Mouse (Mus musculus): ENCODE data around the gene Krtap2-4. TPM values are rescaled to one million over a fixed set of nuclear protein-coding genes. Genes with fewer than 3 reads are reported as not detected.
"Not testable (repeated sequence)": the region's sequence is repeated elsewhere in the genome, so short reads cannot be mapped to it uniquely, and the experiment has no call there.

Krtap2-4 gene
- polyA plus RNA-seq, 1 experiment from 2014 or later: not detected

DNA sequence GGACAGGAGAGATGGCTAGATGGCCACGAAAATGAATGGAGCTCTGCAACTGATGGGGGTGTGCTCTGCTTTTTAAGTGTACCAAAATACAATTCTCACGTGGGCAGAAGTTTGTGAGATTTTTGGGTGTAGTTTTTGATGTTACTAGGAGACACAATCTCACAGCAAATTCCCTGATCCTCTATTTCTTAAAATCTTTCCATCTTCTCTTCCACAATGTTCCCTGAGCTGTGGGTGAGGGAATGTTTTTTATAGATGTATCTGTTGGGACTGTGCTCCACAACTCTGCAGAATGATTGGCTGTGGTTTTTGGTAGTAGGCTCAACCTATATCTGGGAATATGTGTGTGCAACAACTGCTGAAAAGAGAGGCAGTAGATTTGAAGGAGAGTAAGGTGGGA lies 18.6 kb upstream of the Krtap2-4 start:
- H3K27ac ChIP-seq: no peak overlapping the region
- H3K27me3 ChIP-seq (replicated peaks): no peaks in the 10 kb centered on the region
- ATAC-seq (ENCODE audit: insufficient read depth, low FRiP score, low read depth): no peak
- no peaks in the 10 kb centered on the region for H3K9me3 ChIP-seq
- H3K4me3 ChIP-seq (replicated peaks): no peak overlapping the region
- no peaks in the 10 kb centered on the region for H3K36me3 ChIP-seq
- 0 out of 2 replicates have a peak, but pooled peaks cover 3% of the 10 kb centered on the region for H3K4me1 ChIP-seq
- 62% methylated on average over 2 of the region's 2 CpGs for WGBS
- H3K4me2 ChIP-seq: no peak overlapping the region
- no peak overlapping the region for H3K9ac ChIP-seq

GRCm38 (mm10) chr11:99630890-99631289 lies 16.2 kb upstream of the Krtap2-4 start:
- Histone ChIP-seq H3K4me3 (replicated peaks) (no peak overlapping the region), H3K27ac (no peak overlapping the region), H3K36me3 (no peaks in the 10 kb centered on the region), H3K4me2 (no peak overlapping the region), H3K9me3 (no peaks in the 10 kb centered on the region), H3K27me3 (replicated peaks) (no peaks in the 10 kb centered on the region), H3K4me1 (0 out of 2 replicates have a peak, but pooled peaks cover 3% of the 10 kb centered on the region), H3K9ac (no peak overlapping the region)
- ATAC-seq (ENCODE audit: insufficient read depth, low FRiP score, low read depth): no peak
- WGBS: 48% methylated on average over 3 of the region's 3 CpGs

DNA sequence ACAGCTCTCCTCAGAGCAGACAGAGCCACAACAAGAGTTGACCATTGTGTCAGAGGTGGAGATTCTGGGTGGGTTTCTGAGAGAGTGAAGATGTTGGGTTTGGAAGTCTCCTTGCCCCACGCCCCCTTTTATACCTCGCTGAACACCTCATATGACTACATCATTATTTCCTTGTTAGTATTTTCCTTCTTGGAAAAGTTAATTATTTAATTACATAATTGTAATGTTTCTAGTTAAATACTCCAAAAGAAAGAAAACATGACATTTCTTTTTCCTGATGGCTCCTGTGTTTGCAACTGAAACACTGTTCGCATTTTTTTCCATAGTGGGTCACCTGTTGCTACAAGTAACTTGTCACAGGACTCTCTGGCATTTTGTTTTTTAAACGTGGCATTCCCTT lies 13.5 kb upstream of the Krtap2-4 start, which contains the start of gene Krtap4-1:
Gene Krtap4-1, minus strand, starts transcription at position 101 of the 400 bp plus-strand sequence.
- Histone ChIP-seq H3K4me1 (0 out of 2 replicates have a peak, but pooled peaks cover 3% of the 10 kb centered on the region), H3K27ac (no peak within 1 kb of the TSS), H3K9ac (no peak within 1 kb of the TSS), H3K36me3 (no peaks in the 10 kb centered on the region), H3K27me3 (replicated peaks) (no peaks in the 10 kb centered on the region), H3K9me3 (no peaks in the 10 kb centered on the region), H3K4me2 (no peak within 1 kb of the TSS), H3K4me3 (replicated peaks) (no peak within 1 kb of the TSS)
- ATAC-seq (ENCODE audit: insufficient read depth, low FRiP score, low read depth): no peak
- 78% methylated on average over 4 of the region's 4 CpGs for WGBS

GRCm38 (mm10) chr11:99620335-99620734 lies 5.7 kb upstream of the Krtap2-4 start, which contains the start of gene Gm11562:
Gene Gm11562 (minus strand): TSS chr11:99620435.
- Histone ChIP-seq H3K27ac (no peak within 1 kb of the TSS), H3K4me3 (replicated peaks) (no peak within 1 kb of the TSS), H3K27me3 (replicated peaks) (no peaks in the 10 kb centered on the region), H3K4me1 (no peaks in the 10 kb centered on the region), H3K9me3 (no peaks in the 10 kb centered on the region), H3K36me3 (no peaks in the 10 kb centered on the region), H3K4me2 (no peak within 1 kb of the TSS), H3K9ac (no peak within 1 kb of the TSS)
- WGBS: 73% methylated on average over 2 of the region's 2 CpGs
- no peak for ATAC-seq (ENCODE audit: insufficient read depth, low FRiP score, low read depth)

DNA sequence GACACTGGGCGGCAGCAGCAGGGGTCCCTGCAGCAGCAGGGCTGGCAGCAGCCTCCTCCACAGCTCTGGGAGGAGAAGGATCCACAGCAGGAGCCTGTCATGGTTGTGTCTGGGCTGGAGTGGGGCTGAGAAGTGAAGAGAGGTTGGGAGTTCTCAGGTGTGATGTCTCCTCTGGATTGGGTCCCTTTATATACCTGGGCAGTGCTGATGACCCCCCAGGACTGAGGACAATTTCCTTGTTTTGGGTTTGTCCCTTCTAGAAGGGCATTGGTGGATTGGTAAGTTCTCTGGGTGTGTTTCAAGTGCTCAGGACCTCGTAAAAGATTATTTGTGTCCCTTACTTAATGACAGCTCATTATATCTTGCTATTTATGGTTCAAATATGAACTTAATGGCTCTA lies 4.6 kb downstream of the Krtap2-4 start, which contains the start of gene Gm11937:
Gene Gm11937, minus strand, starts transcription at position 101 of the 400 bp plus-strand sequence.
- H3K27me3 ChIP-seq (replicated peaks); H3K27ac ChIP-seq; H3K36me3 ChIP-seq; H3K9ac ChIP-seq; H3K9me3 ChIP-seq; H3K4me1 ChIP-seq; ATAC-seq (ENCODE audit: insufficient read depth, low FRiP score, low read depth); H3K4me2 ChIP-seq; H3K4me3 ChIP-seq (replicated peaks): not testable (repeated sequence)
- WGBS: 63% methylated on average over 1 of the region's 2 CpGs

DNA sequence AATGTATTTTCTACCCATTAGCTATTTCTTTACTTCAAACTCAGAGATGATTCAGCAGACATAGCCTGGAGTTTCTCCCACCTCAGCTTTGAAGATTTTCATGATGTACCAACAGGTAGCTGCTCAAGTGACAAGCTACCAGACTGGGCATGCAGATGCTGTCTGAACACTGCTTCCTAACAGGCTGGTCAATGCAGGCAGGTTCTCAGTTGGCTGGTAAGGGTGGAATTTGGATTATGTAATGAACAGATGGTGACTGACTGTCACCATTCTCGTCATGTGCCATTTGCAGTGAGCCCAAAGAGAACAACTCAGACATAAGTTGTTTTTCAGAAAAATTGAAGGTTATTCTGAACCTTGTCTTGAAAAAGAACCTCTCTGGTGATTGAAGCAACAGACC lies 5.5 kb downstream of the Krtap2-4 start:
- no peak overlapping the region for H3K27ac ChIP-seq
- ATAC-seq (ENCODE audit: insufficient read depth, low FRiP score, low read depth): no peak
- H3K27me3 ChIP-seq (replicated peaks): no peaks in the 10 kb centered on the region
- no peaks in the 10 kb centered on the region for H3K36me3 ChIP-seq
- no peaks in the 10 kb centered on the region for H3K4me1 ChIP-seq
- H3K9ac ChIP-seq: no peak overlapping the region
- H3K4me2 ChIP-seq: no peak overlapping the region
- 63% methylated on average over 1 of the region's 1 CpGs for WGBS
- H3K9me3 ChIP-seq: no peaks in the 10 kb centered on the region
- H3K4me3 ChIP-seq (replicated peaks): no peak overlapping the region

DNA sequence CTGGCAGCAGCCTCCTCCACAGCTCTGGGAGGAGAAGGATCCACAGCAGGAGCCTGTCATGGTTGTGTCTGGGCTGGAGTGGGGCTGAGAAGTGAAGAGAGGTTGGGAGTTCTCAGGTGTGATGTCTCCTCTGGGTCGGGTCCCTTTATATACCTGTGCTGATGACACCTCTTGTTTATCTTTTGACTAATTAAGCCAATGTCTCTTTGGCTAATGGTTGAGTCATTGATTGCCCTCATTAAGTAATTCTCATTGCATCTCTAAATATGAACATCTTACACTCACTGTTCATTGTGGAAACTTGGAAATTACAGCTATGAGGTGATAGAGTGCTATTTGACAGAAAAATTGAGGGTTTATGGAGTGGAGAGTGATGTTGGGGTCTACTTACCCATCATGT lies 11.4 kb downstream of the Krtap2-4 start, which contains the start of gene Gm11938:
Gene Gm11938, minus strand, starts transcription at position 101 of the 400 bp plus-strand sequence.
- not testable (repeated sequence) for H3K27ac ChIP-seq; H3K4me1 ChIP-seq; H3K9me3 ChIP-seq; H3K36me3 ChIP-seq; H3K4me2 ChIP-seq; H3K4me3 ChIP-seq (replicated peaks); H3K9ac ChIP-seq; ATAC-seq (ENCODE audit: insufficient read depth, low FRiP score, low read depth); H3K27me3 ChIP-seq (replicated peaks)
- 48% methylated on average over 1 of the region's 1 CpGs for WGBS

DNA sequence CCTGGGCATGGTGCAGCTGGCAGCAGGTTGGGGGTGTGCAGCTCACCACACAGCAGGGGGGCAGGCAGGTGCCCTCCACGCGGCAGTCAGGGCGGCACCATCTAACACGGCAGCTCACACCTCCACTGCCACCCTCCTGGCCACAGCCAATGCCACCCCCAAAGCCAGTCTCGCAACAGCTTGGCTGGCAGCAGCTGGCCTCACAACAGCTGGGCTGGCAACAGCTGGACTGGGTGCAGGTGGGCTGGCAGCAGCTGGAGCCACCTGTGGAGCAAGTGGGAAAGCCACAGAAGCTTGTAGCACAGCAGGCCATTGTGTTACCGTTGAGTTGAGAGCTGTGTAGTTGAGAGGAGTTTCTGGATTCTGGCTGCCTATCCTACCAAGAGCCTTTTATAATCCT lies 16.9 kb downstream of the Krtap2-4 start, which contains the start of gene Krtap9-3:
Gene Krtap9-3, minus strand, starts transcription at position 364 of the 400 bp plus-strand sequence.
- WGBS: 72% methylated on average over 6 of the region's 6 CpGs

DNA sequence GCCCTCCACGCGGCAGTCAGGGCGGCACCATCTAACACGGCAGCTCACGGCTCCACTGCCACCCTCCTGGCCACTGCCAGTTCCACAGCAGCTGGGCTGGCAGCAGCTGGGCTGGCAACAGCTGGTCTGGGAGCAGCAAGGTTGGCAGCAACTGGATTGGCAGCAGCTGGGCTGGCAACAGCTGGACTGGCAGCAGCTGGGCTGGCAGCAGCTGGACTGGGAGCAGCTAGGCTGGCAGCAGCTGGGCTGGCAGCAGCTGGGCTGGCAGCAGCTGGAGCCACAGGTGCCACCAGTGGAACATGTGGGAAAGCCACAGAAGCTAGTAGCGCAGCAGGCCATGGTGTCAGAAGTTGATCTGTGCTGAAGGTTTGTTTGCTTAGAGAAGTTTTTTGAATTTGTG lies 23.7 kb downstream of the Krtap2-4 start, which contains the start of gene Krtap1-3:
Gene Krtap1-3, minus strand, starts transcription at position 359 of the 400 bp plus-strand sequence.
- Histone ChIP-seq H3K36me3 (no peaks in the 10 kb centered on the region), H3K9me3 (no peaks in the 10 kb centered on the region), H3K4me3 (replicated peaks) (no peak within 1 kb of the TSS), H3K9ac (no peak within 1 kb of the TSS), H3K27me3 (replicated peaks) (no peaks in the 10 kb centered on the region), H3K4me1 (no peaks in the 10 kb centered on the region), H3K4me2 (no peak within 1 kb of the TSS), H3K27ac (no peak within 1 kb of the TSS)
- 81% methylated on average over 6 of the region's 6 CpGs for WGBS
- ATAC-seq (ENCODE audit: insufficient read depth, low FRiP score, low read depth): no peak

More for the DNA sequence above, 16.9 kb downstream of the Krtap2-4 start, which contains the start of gene Krtap9-3:
- ATAC-seq (ENCODE audit: insufficient read depth, low FRiP score, low read depth); H3K4me1 ChIP-seq; H3K4me3 ChIP-seq (replicated peaks); H3K9ac ChIP-seq; H3K27ac ChIP-seq; H3K9me3 ChIP-seq; H3K4me2 ChIP-seq; H3K36me3 ChIP-seq; H3K27me3 ChIP-seq (replicated peaks): not testable (repeated sequence)

- no peaks in the 10 kb centered on the region for H3K36me3 ChIP-seq
- H3K9me3 ChIP-seq: no peaks in the 10 kb centered on the region
- H3K27me3 ChIP-seq (replicated peaks): no peaks in the 10 kb centered on the region
- H3K4me2 ChIP-seq: no peak overlapping the region
- no peak overlapping the region for H3K4me3 ChIP-seq (replicated peaks)
- no peaks in the 10 kb centered on the region for H3K4me1 ChIP-seq
- WGBS: 81% methylated on average over 7 of the region's 7 CpGs
- H3K9ac ChIP-seq: no peak overlapping the region
- no peak for ATAC-seq (ENCODE audit: insufficient read depth, low FRiP score, low read depth)
- no peak overlapping the region for H3K27ac ChIP-seq
These were observed 29.6 kb downstream of the Krtap2-4 start for GRCm38 (mm10) chr11:99585096-99585495.

DNA sequence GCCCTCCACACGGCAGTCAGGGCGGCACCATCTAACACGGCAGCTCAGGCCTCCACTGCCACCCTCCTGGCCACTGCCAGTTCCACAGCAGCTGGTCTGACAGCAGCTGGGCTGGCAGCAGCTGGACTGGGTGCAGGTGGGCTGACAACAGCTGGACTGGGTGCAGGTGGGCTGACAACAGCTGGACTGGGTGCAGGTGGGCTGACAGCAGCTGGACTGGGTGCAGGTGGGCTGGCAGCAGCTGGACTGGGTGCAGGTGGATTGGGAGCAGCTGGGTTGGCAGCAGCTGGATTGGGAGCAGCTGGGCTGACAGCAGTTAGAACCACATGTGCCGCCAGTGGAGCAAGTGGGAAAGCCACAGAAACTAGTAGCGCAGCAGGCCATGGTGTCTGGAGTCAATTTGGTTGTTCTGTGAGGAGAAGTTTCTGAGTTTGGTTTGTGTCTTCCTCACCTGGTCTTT lies 31.4 kb downstream of the Krtap2-4 start, which contains the start of gene Krtap1-4:
Gene Krtap1-4, minus strand, starts transcription at position 410 of the 460 bp plus-strand sequence.
- 77% methylated on average over 5 of the region's 5 CpGs for WGBS
- H3K27me3 ChIP-seq (replicated peaks): no peaks in the 10 kb centered on the region

GRCm38 (mm10) chr11:99581564-99581963 lies 33.1 kb downstream of the Krtap2-4 start:
- no peaks in the 10 kb centered on the region for H3K9me3 ChIP-seq
- H3K4me2 ChIP-seq: no peak overlapping the region
- ATAC-seq (ENCODE audit: insufficient read depth, low FRiP score, low read depth): no peak
- H3K27ac ChIP-seq: no peak overlapping the region
- no peaks in the 10 kb centered on the region for H3K36me3 ChIP-seq
- H3K4me1 ChIP-seq: no peaks in the 10 kb centered on the region
- no peak overlapping the region for H3K4me3 ChIP-seq (replicated peaks)
- no peaks in the 10 kb centered on the region for H3K27me3 ChIP-seq (replicated peaks)
- WGBS: 81% methylated on average over 6 of the region's 6 CpGs
- no peak overlapping the region for H3K9ac ChIP-seq

More for the DNA sequence above, 31.4 kb downstream of the Krtap2-4 start, which contains the start of gene Krtap1-4:
- H3K36me3 ChIP-seq: no peaks in the 10 kb centered on the region
- H3K4me1 ChIP-seq: no peaks in the 10 kb centered on the region
- no peak within 1 kb of the TSS for H3K4me2 ChIP-seq
- H3K9me3 ChIP-seq: no peaks in the 10 kb centered on the region
- H3K27ac ChIP-seq: no peak within 1 kb of the TSS
- no peak within 1 kb of the TSS for H3K9ac ChIP-seq
- H3K4me3 ChIP-seq (replicated peaks): no peak within 1 kb of the TSS
- ATAC-seq (ENCODE audit: insufficient read depth, low FRiP score, low read depth): no peak

Data from stomach, embryonic 15.5 days (tissue).